Mouse (Mus musculus) mammary gland, adult 2 months (tissue): ENCODE data around the gene Tdrd5. TPM values are rescaled to one million over a fixed set of nuclear protein-coding genes. Genes with fewer than 3 reads are reported as not detected.

ENCODE experiments used
- polyA plus RNA-seq: library from polyadenylated mRNA; depleted of rRNA; stranded (reverse); fragments of >200 nt; gene quantifications from 2 replicates; pipeline ENCODE4 v1.2.3, GENCODE M21; 2012; ENCODE audit warnings: low replicate concordance; rRNA removed

Gene Tdrd5
- polyA plus RNA-seq: 0.04 TPM in 1 of 2 replicates, not detected in the other

GRCm38 (mm10) chr1:156302911-156303749, at the start of gene Tdrd5:
Gene Tdrd5, minus strand, starts transcription at chr1:156303664.

GRCm38 (mm10) chr1:156310630-156311029, 7.2 kb upstream of the Tdrd5 start, which contains the start of gene Nphs2:
Gene Nphs2, plus strand, starts transcription at chr1:156310727.

Other genes starting within 250 kb of the Tdrd5 start
- gene Fam163a, start 98.6 kb downstream of the Tdrd5 start, polyA plus RNA-seq: not detected in 2 replicates
- gene Nphs2, start 7.1 kb upstream of the Tdrd5 start, polyA plus RNA-seq: not detected in 2 replicates
- 2.9 and 8.3 TPM in 2 replicates for gene Gm2000, start 62.4 kb upstream of the Tdrd5 start, polyA plus RNA-seq
- 0.10 TPM in 1 of 2 replicates, not detected in the other for gene Axdnd1, start 117.5 kb upstream of the Tdrd5 start, polyA plus RNA-seq
- 19.3 and 44.4 TPM in 2 replicates for gene Soat1, start 170.7 kb upstream of the Tdrd5 start, polyA plus RNA-seq
- 13.3 and 17.2 TPM in 2 replicates for gene Gm10031, start 220.3 kb upstream of the Tdrd5 start, polyA plus RNA-seq